Comparison of ENCODE assay signal across 8 mouse cellular contexts in genomic region chr11:48852624-48853473, GRCm38 (mm10). TPM values are rescaled to one million over a fixed set of nuclear protein-coding genes. Genes with fewer than 3 reads are reported as not detected.
A peak's percentile ranks its signal among the peaks of the same experiment; 100 is the strongest.
DNase-seq lines count a peak whose midpoint lies in the region; ATAC-seq and TF ChIP-seq lines count a peak whose summit lies in the region.

No protein-coding gene starts in this region.

- no peak for TF ChIP-seq CTCF in gastrocnemius, adult 2 months (IDR thresholded peaks at IDR 0.05)
- no peak for TF ChIP-seq CTCF in liver, embryonic 14.5 days (IDR thresholded peaks at IDR 0.05; ENCODE audit: low read depth)

- H3K36me3 ChIP-seq in forebrain, embryonic 10.5 days (replicated peaks) = no peaks in the 10 kb centered on the region
- H3K36me3 ChIP-seq in liver, embryonic 14.5 days (replicated peaks; ENCODE audit: control insufficient read depth, insufficient read depth, low read depth) = no peaks in the 10 kb centered on the region

- H3K4me2 ChIP-seq in liver, embryonic 14.5 days (ENCODE audit: low read depth) = peak overlapping the region; percentile 88

- peaks cover 24% of the 10 kb centered on the region for H3K4me1 ChIP-seq in forebrain, embryonic 10.5 days
- peaks cover 10 to 13% of the 10 kb centered on the region in 2 experiments for H3K4me1 ChIP-seq in liver, embryonic 14.5 days (replicated peaks; ENCODE audit: control insufficient read depth in 2 of 2, insufficient read depth in 2 of 2, low read length in 1 of 2)

- H3K9ac ChIP-seq in liver, embryonic 14.5 days (replicated peaks) = peak overlapping the region; percentile 47

- peak overlapping the region; percentile 88 for H3K27ac ChIP-seq in gastrocnemius, adult 2 months
- no peak overlapping the region for H3K27ac ChIP-seq in forebrain, embryonic 10.5 days
- no peak overlapping the region for H3K27ac ChIP-seq in liver, embryonic 14.5 days

- intact Hi-C loops in gastrocnemius, adult 2 months (cut with DNase I) = loop anchor here (1.0 to 2.0 kb wide), 2 partner anchors 14 to 35 kb away; no protein-coding TSS in a partner anchor

- ATAC-seq in CD4-positive, CD25-positive, alpha-beta regulatory T cell, adult 4 months = peak; percentile 0
- ATAC-seq in liver, embryonic 14.5 days (ENCODE audit: insufficient read depth) = peak; percentile 7; the same call in 1 of the 2 replicates

- WGBS in forebrain, embryonic 10.5 days = 8% methylated on average over 23 of the region's 23 CpGs
- 9% methylated on average over 23 of the region's 23 CpGs for WGBS in liver, embryonic 14.5 days (ENCODE audit: insufficient replicate concordance)

- no peak for TF ChIP-seq EP300 in liver, embryonic 14.5 days (IDR thresholded peaks at IDR 0.05; ENCODE audit: low read depth)

- DNase-seq in gastrocnemius, adult 2 months = no peak
- DNase-seq in gastrocnemius, postnatal 10 days = no peak
- no peak for DNase-seq in forebrain, embryonic 10.5 days (ENCODE audit: extremely low spot score, low spot score)
- DNase-seq in liver, embryonic 14.5 days (ENCODE audit: low read depth in 3 of 3, low spot score in 3 of 3) = no peak
- DNase-seq in layer of hippocampus, adult 18-20 months (ENCODE audit: low spot score in 2 of 2) = no peak
- no peak for DNase-seq in right cerebral cortex, postnatal 4 days
- no peak for DNase-seq in urinary bladder, postnatal 25 days (ENCODE audit: low spot score)

- H3K9me3 ChIP-seq in forebrain, embryonic 10.5 days = peaks cover 8% of the 10 kb centered on the region; the same call in 1 of the 2 replicates
- no peaks in the 10 kb centered on the region; the same call in 1 of the 2 replicates for H3K9me3 ChIP-seq in liver, embryonic 14.5 days (ENCODE audit: control insufficient read depth, low read length)

- peak overlapping the region; percentile 80 for H3K4me3 ChIP-seq in gastrocnemius, adult 2 months
- peak overlapping the region; percentile 70 for H3K4me3 ChIP-seq in forebrain, embryonic 10.5 days
- H3K4me3 ChIP-seq in liver, embryonic 14.5 days (ENCODE audit: insufficient read depth in 1 of 2, low read depth in 2 of 2, low read length in 2 of 2) = peak overlapping the region; percentile 60 to 89

- H3K27me3 ChIP-seq in forebrain, embryonic 10.5 days (ENCODE audit: poor library complexity, severe bottlenecking) = peaks cover 42% of the 10 kb centered on the region
- H3K27me3 ChIP-seq in liver, embryonic 14.5 days (ENCODE audit: control insufficient read depth, insufficient read depth, low read length) = no peaks in the 10 kb centered on the region

RNA-seq across cellular contexts. Expression of gene Irgm1, which starts 18.6 kb away (rescaled TPM):
- total RNA-seq in gastrocnemius, adult 2 months (2021) = 10 to 100 TPM; 13.5 to 14.4 TPM
- total RNA-seq in gastrocnemius, postnatal 10 days (2021) = 1 to 10 TPM; 5.9 to 7.0 TPM
- polyA plus RNA-seq in CD4-positive, CD25-positive, alpha-beta regulatory T cell, adult 4 months (2017; shearing (Covaris generic)) = 100 to 1,000 TPM; 189 to 229 TPM
- polyA plus RNA-seq in forebrain, embryonic 10.5 days (2016; fragmentation: Nextera tagmentation; extraction: Ambion mirVana) = 1.2 and 1.6 TPM in 2 replicates
- 7.6 and 10.4 TPM in 2 replicates for polyA plus RNA-seq in liver, embryonic 14.5 days (2012; rRNA removed)
- polyA plus RNA-seq in liver, embryonic 14.5 days (2014; fragmentation: Nextera tagmentation; extraction: Ambion mirVana) = 15.1 and 16.6 TPM in 2 replicates
- 1 to 10 TPM; 5.6 to 5.8 TPM for total RNA-seq in layer of hippocampus, adult 18-20 months (2021)

RNA-seq across cellular contexts. Expression of gene Gm12184, which starts 26.4 kb away (rescaled TPM):
- 1 to 10 TPM; 1.5 to 2.2 TPM for total RNA-seq in gastrocnemius, adult 2 months (2021)
- 1 to 10 TPM; 1.8 to 3.6 TPM for total RNA-seq in gastrocnemius, postnatal 10 days (2021)
- polyA plus RNA-seq in CD4-positive, CD25-positive, alpha-beta regulatory T cell, adult 4 months (2017; shearing (Covaris generic)) = 1 to 10 TPM in 1 of 2 experiments, under 1 TPM in 1; 0.92 to 4.1 TPM
- polyA plus RNA-seq in forebrain, embryonic 10.5 days (2016; fragmentation: Nextera tagmentation; extraction: Ambion mirVana) = 2.3 and 4.3 TPM in 2 replicates
- polyA plus RNA-seq in liver, embryonic 14.5 days (2012; rRNA removed) = 9.6 and 12.4 TPM in 2 replicates
- polyA plus RNA-seq in liver, embryonic 14.5 days (2014; fragmentation: Nextera tagmentation; extraction: Ambion mirVana) = 1.6 and 2.8 TPM in 2 replicates
- 1 to 10 TPM in 1 of 2 experiments, under 1 TPM in 1; 0.38 to 1.1 TPM for total RNA-seq in layer of hippocampus, adult 18-20 months (2021)

RNA-seq across cellular contexts. Expression of gene Trim7, which starts 26.9 kb away (rescaled TPM):
- 10 to 100 TPM; 25.9 to 51.8 TPM for total RNA-seq in gastrocnemius, adult 2 months (2021)
- total RNA-seq in gastrocnemius, postnatal 10 days (2021) = 100 to 1,000 TPM; 107 to 110 TPM
- 1 to 10 TPM in 1 of 2 experiments, under 1 TPM in 1; 0.77 to 2.1 TPM for polyA plus RNA-seq in CD4-positive, CD25-positive, alpha-beta regulatory T cell, adult 4 months (2017; shearing (Covaris generic))
- polyA plus RNA-seq in forebrain, embryonic 10.5 days (2016; fragmentation: Nextera tagmentation; extraction: Ambion mirVana) = 0.07 and 0.31 TPM in 2 replicates
- polyA plus RNA-seq in liver, embryonic 14.5 days (2012; rRNA removed) = 0.09 and 0.23 TPM in 2 replicates
- 0.04 and 0.13 TPM in 2 replicates for polyA plus RNA-seq in liver, embryonic 14.5 days (2014; fragmentation: Nextera tagmentation; extraction: Ambion mirVana)
- 1 to 10 TPM; 1.9 to 2.4 TPM for total RNA-seq in layer of hippocampus, adult 18-20 months (2021)

RNA-seq across cellular contexts. Expression of gene Trim41, which starts 35.7 kb away (rescaled TPM):
- total RNA-seq in gastrocnemius, adult 2 months (2021) = 10 to 100 TPM; 19.9 to 23.6 TPM
- total RNA-seq in gastrocnemius, postnatal 10 days (2021) = 10 to 100 TPM; 22.2 to 22.8 TPM
- polyA plus RNA-seq in CD4-positive, CD25-positive, alpha-beta regulatory T cell, adult 4 months (2017; shearing (Covaris generic)) = 1 to 10 TPM; 2.0 to 3.7 TPM
- polyA plus RNA-seq in forebrain, embryonic 10.5 days (2016; fragmentation: Nextera tagmentation; extraction: Ambion mirVana) = 4.0 and 4.6 TPM in 2 replicates
- polyA plus RNA-seq in liver, embryonic 14.5 days (2012; rRNA removed) = 8.2 and 9.2 TPM in 2 replicates
- 1.0 and 1.3 TPM in 2 replicates for polyA plus RNA-seq in liver, embryonic 14.5 days (2014; fragmentation: Nextera tagmentation; extraction: Ambion mirVana)
- total RNA-seq in layer of hippocampus, adult 18-20 months (2021) = 10 to 100 TPM; 58.1 to 62.3 TPM

RNA-seq across cellular contexts. Expression of gene Gm5431, which starts 49.2 kb away (rescaled TPM):
- under 1 TPM; 0.13 to 0.42 TPM for total RNA-seq in gastrocnemius, adult 2 months (2021)
- under 1 TPM; 0.49 to 0.52 TPM for total RNA-seq in gastrocnemius, postnatal 10 days (2021)
- polyA plus RNA-seq in CD4-positive, CD25-positive, alpha-beta regulatory T cell, adult 4 months (2017; shearing (Covaris generic)) = 1 to 10 TPM in 1 of 2 experiments, under 1 TPM in 1; 0.39 to 1.1 TPM
- 0.06 TPM in 1 of 2 replicates, not detected in the other for polyA plus RNA-seq in forebrain, embryonic 10.5 days (2016; fragmentation: Nextera tagmentation; extraction: Ambion mirVana)
- 0.10 and 0.16 TPM in 2 replicates for polyA plus RNA-seq in liver, embryonic 14.5 days (2012; rRNA removed)
- 0.29 and 0.34 TPM in 2 replicates for polyA plus RNA-seq in liver, embryonic 14.5 days (2014; fragmentation: Nextera tagmentation; extraction: Ambion mirVana)
- under 1 TPM in 1 of 2 experiments, not detected in 1; 0.23 TPM for total RNA-seq in layer of hippocampus, adult 18-20 months (2021)

Comparison
In these comparisons a context has a peak if more than half of its experiments do, and no peak if none do; other contexts are left out.
1. RNA of gene Trim7, which starts 26.9 kb away (total RNA-seq): 107 to 110 TPM in gastrocnemius, postnatal 10 days and 25.9 to 51.8 TPM in gastrocnemius, adult 2 months; 1.9 to 2.4 TPM in layer of hippocampus, adult 18-20 months; every median in the first group is over 4 times any median in the second.
2. Peak in every context shown above with its lines, with median percentiles within 50 percentile points of each other: H3K4me3 ChIP-seq.